Mouse (Mus musculus) cerebellum, adult 2 months (tissue): ENCODE data around the gene Gstt1.

ENCODE experiments used
- CTCF ChIP-seq: fragments of 200-500 bp; IDR thresholded peaks from 2 replicates; pipeline ENCODE4 v1.5.1; 2011; ENCODE audit warnings: low read depth, mild to moderate bottlenecking, control low read depth, low read length, moderate library complexity, borderline replicate concordance; ENCODE audit not compliant: insufficient read depth
- POLR2A ChIP-seq: fragments of 200-500 bp; IDR thresholded peaks from 2 replicates; pipeline ENCODE4 v1.6.1; 2011; ENCODE audit warnings: low read length, control low read depth, borderline replicate concordance; ENCODE audit not compliant: insufficient read depth

DNA sequence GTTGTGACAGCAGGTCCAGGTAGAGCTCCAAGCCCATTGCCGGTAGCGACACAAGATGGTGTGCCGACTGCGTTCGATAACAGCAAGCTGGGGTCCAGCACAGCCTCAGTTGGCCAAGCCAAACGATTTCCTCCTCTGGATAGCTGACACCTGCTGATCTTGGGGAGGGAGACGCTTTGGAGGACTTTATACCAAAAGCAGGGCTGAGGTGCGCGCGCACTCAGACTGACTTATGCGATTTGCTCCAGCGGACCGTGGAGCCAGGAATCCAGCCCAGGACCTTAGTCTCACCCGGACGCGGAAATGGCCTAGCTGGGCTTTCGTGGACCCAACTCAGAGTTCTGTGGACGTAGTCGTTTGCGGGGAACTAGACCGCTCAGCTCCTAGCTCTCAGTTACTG, 35.9 kb upstream of the Gstt1 start:
- TF ChIP-seq CTCF (no peak), POLR2A (no peak)
